ENCODE assay signal across 15 mouse cellular contexts in genomic region chr13:116173866-116174265, GRCm38 (mm10).
"Had no signal": no experiment of that assay in that cellular context is flagged by ENCODE, and none has a peak within 500 bp of the region (broad histone marks: within the 10 kb centered on the region; RNA-seq: fewer than 3 reads in every experiment).

No protein-coding gene starts in this region.

- DNase-seq: gastrocnemius, adult 2 months; gastrocnemius, postnatal 10 days; gastrocnemius, postnatal 25 days; heart, adult 11 months; heart, adult 2 months; heart, postnatal 10 days; heart, postnatal 4 days; kidney, adult 11 months; kidney, adult 2 months; kidney, adult 9 months; kidney, postnatal 14 days; kidney, postnatal 36 days; layer of hippocampus, adult 9-11 months; layer of hippocampus, postnatal 36 days; left cerebral cortex, postnatal 4 days had no signal
